Mouse (Mus musculus) liver (tissue): ENCODE measurements around the gene Lhx6.

ENCODE experiments used
- DNase-seq: peaks from one replicate; pipeline ENCODE4 v3.0.0-alpha.2; 2020; ENCODE audit warnings: mixed read lengths

The Lhx6 gene

GRCm38 (mm10) chr2:36092748-36093147 is 12.5 kb downstream of the Lhx6 start:
- DNase-seq = no peak

- peak; percentile 88 for DNase-seq
These were observed 14.1 kb downstream of the Lhx6 start for GRCm38 (mm10) chr2:36090853-36091741.

GRCm38 (mm10) chr2:36089190-36089589 is 16.0 kb downstream of the Lhx6 start:
- DNase-seq = no peak

- DNase-seq = no peak
These were observed 20.2 kb downstream of the Lhx6 start for GRCm38 (mm10) chr2:36085041-36085440.

GRCm38 (mm10) chr2:36082802-36083580 is 22.2 kb downstream of the Lhx6 start:
- DNase-seq = no peak

- DNase-seq = peak; percentile 62
These were observed 23.8 kb downstream of the Lhx6 start for GRCm38 (mm10) chr2:36081446-36081845.

- DNase-seq = no peak
These were observed 27.9 kb downstream of the Lhx6 start for GRCm38 (mm10) chr2:36077160-36077761.

- DNase-seq = no peak
These were observed 30.0 kb downstream of the Lhx6 start for GRCm38 (mm10) chr2:36075210-36075609.

GRCm38 (mm10) chr2:36073781-36074180 is 31.4 kb downstream of the Lhx6 start:
- DNase-seq = no peak

GRCm38 (mm10) chr2:36071660-36072305 is 33.4 kb downstream of the Lhx6 start:
- DNase-seq = peak; percentile 7

- DNase-seq = no peak
These were observed 38.1 kb downstream of the Lhx6 start for GRCm38 (mm10) chr2:36067132-36067531.

- no peak for DNase-seq
These were observed 43.8 kb downstream of the Lhx6 start for GRCm38 (mm10) chr2:36061409-36061808.

- no peak for DNase-seq
These were observed 49.0 kb downstream of the Lhx6 start for GRCm38 (mm10) chr2:36056248-36056647.

- DNase-seq = no peak
These were observed 52.0 kb downstream of the Lhx6 start for GRCm38 (mm10) chr2:36053249-36053648.

- DNase-seq = no peak
These were observed 55.6 kb downstream of the Lhx6 start for GRCm38 (mm10) chr2:36049567-36049954.

GRCm38 (mm10) chr2:36048748-36049566 is 56.3 kb downstream of the Lhx6 start, which contains the start of the genes Ndufa8 and Morn5:
TSS of gene Ndufa8 (minus strand) at chr2:36049406.
TSS of gene Morn5 (plus strand) at chr2:36049458.
- DNase-seq = peak; percentile 98

GRCm38 (mm10) chr2:36048164-36048563 is 57.0 kb downstream of the Lhx6 start:
- no peak for DNase-seq

GRCm38 (mm10) chr2:36040872-36041271 is 64.3 kb downstream of the Lhx6 start:
- DNase-seq = no peak

GRCm38 (mm10) chr2:36039297-36039985 is 65.8 kb downstream of the Lhx6 start:
- no peak for DNase-seq

GRCm38 (mm10) chr2:36035413-36036081 is 69.7 kb downstream of the Lhx6 start:
- DNase-seq = no peak

GRCm38 (mm10) chr2:36034898-36035297 is 70.3 kb downstream of the Lhx6 start:
- DNase-seq = no peak
